Mouse (Mus musculus): Measurements from ENCODE around the gene Rhox2e.
"Not testable (repeated sequence)": the region's sequence is repeated elsewhere in the genome, so short reads cannot be mapped to it uniquely, and the experiment has no call there.

Rhox2e gene

DNA sequence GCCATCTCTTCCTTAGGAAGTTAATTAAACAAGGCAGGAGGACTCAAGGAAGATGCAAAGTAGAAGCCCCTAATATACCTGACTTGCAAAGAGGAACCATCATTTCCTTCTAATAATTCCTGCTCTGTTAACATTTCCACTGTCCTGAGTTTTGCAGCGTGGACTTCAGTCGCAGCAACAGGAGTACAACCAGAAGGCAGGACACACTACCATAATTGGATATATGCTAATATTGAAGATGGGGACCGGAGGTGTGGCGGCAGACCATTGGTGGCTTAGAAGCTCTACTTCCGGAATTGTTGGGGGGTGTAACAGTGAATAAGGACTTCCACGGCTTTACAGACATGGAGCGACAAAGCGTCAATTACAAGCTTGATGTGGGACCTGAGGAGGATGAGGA is at the start of gene Rhox2e:
Gene Rhox2e (plus strand): TSS at position 301 of the 400 bp plus-strand sequence.
- not testable (repeated sequence) for DNase-seq (ENCODE audit: extremely low spot score, low spot score)

DNA sequence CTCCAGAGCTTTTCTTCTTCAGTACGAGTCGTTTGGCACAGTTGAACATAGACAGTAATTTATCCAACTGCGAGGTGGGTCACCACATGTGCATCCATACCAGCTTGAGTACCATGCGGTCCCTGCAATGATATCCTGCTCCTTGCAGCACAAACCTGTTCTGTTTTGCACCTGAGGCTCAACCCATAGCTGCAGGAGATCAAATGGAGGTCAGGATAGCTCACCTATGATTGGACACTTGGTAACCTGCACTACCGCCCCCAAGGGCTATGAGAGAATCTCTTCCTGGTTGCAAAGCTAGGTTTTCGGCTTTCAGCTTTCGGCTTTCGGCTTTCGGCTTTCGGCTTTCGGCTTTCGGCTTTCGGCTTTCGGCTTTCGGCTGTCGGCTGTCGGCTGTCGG is 16.2 kb upstream of the Rhox2e start, which contains the start of gene Rhox4d:
Gene Rhox4d (plus strand): TSS at position 301 of the 400 bp plus-strand sequence.
- DNase-seq (ENCODE audit: extremely low spot score, low spot score): not testable (repeated sequence)

DNA sequence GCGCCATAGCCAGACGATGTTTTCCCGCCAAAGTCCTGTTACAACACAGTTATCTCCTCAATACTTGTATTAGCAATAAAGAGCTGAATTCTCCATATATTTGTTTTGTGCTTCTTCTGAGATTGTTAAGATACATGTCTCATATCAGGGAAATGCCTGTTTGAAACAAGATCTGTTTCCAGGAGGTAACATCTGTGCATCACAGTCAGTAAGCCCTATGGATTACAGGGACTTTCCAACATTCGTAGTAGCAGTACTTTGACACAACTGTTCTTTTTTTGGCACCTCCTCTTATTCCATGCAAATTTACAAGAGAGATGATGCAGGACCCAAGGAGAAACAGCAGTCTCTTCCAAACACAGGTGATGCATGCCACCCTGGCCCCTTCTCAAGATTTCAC is 11.5 kb downstream of the Rhox2e start, which contains the start of gene Rhox3e:
Gene Rhox3e (plus strand): TSS at position 301 of the 400 bp plus-strand sequence.
- not testable (repeated sequence) for DNase-seq (ENCODE audit: extremely low spot score, low spot score)

DNA sequence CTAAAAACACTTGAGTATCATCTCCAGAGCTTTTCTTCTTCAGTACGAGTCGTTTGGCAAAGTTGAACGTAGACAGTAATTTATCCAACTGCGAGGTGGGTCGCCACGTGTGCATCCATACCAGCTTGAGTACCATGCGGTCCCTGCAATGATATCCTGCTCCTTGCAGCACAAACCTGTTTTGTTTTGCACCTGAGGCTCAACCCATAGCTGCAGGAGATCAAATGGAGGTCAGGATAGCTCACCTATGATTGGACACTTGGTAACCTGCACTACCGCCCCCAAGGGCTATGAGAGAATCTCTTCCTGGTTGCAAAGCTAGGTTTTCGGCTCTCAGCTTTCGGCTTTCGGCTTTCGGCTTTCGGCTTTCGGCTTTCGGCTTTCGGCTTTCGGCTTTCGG is 26.9 kb downstream of the Rhox2e start, which contains the start of gene Rhox4e:
Gene Rhox4e (plus strand): TSS at position 301 of the 400 bp plus-strand sequence.
- not testable (repeated sequence) for DNase-seq (ENCODE audit: extremely low spot score, low spot score)

DNA sequence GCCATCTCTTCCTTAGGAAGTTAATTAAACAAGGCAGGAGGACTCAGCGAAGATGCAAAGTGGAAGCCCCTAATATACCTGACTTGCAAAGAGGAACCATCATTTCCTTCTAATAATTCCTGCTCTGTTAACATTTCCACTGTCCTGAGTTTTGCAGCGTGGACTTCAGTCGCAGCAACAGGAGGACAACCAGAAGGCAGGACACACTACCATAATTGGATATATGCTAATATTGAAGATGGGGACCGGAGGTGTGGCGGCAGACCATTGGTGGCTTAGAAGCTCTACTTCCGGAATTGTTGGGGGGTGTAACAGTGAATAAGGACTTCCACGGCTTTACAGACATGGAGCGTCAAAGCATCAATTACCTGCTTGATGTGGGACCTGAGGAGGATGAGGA is 40.9 kb downstream of the Rhox2e start, which contains the start of gene Rhox2f:
Gene Rhox2f (plus strand): TSS at position 301 of the 400 bp plus-strand sequence.
- not testable (repeated sequence) for DNase-seq (ENCODE audit: extremely low spot score, low spot score)

DNA sequence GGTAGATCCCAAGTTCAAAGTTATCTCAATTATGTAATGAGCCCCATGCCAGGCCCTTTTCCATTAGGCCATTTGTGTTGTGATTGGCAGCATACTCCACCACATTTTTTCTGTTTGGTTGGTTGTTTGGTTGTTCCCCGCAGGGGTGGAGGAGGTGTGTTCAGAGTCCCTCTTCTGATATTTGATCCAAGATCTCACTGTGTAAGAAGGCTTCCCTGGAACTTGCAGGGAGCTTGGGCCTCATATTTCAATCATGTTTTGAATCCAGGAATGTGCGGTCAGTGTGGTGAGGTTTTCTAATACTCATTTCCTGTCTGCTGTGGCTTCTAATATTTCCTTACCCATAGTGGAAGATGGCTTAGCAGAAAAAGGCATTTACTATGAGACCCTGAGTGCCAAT is 42.4 kb downstream of the Rhox2e start:
- not testable (repeated sequence) for DNase-seq (ENCODE audit: extremely low spot score, low spot score)

DNA sequence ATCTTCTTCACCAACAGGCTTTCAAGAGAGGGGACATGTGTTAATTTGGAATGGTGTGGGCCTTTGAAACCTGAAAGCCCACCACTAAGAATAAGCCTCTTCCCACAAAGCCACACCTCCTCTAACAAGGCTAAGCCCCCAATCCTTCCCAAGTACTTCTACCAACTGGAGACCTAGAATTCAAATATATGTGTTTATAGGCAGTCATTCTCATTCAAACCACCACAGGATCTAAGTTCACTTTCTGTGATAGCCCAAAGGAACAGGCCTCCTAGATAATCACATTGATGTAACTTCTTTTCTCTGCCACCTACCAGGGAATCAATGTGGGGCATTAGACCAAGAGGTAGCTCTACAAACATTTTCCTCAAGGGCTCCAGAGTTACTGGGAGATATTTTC is 50.4 kb downstream of the Rhox2e start, which contains the start of gene Rhox3f:
Gene Rhox3f (plus strand): TSS at position 301 of the 400 bp plus-strand sequence.
- DNase-seq (ENCODE audit: extremely low spot score, low spot score): not testable (repeated sequence)
